Mouse (Mus musculus) regulatory T cell (primary cell): ENCODE data around the gene Crlf2.

Experiments
- in situ Hi-C: fragments of 300-600 bp; cut with MboI, MseI; formaldehyde crosslinking; loops from one replicate; pipeline ENCODE4 v1.15.1; 2025; ENCODE audit warnings: high pct_unique_total_duplicates

Gene Crlf2

DNA sequence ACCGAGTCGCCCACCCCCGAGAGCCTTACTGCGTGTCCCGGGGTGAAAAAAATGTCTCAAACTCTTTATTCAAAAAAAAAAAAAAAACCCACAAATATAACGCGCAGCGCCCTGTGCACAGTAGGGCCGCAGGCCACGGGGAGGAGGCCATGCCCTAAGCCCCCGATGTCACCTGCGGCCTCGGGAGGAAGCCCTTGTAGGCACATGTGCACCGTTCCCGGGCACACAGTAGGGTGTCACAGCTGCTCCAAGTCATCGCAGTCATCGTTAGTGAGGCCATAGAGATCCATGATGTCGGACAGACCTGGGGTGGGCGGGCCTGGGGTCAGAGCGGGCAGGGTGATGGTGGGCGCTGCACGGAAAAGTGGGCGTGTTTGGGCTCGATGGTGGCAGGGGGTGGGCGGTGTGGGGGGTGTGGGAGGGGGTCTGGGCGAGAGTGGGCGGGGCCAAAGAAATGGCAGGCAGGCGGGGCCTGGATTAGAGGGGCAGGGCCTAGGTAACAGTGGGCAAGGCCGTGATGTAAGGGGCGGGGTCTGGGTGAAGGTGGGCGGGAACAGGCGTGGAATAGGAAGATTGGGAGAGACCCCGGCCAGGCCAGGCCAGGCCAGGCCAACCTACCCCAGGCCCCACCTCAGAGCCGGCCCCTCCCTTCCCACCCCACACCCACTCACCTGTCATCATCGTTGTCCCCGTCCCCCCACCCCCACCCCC is 8.4 kb downstream of the Crlf2 start:
- in situ Hi-C loops: loop anchor here (5.0 to 10.0 kb wide), 2 partner anchors 314 to 552 kb away; no protein-coding TSS in a partner anchor

DNA sequence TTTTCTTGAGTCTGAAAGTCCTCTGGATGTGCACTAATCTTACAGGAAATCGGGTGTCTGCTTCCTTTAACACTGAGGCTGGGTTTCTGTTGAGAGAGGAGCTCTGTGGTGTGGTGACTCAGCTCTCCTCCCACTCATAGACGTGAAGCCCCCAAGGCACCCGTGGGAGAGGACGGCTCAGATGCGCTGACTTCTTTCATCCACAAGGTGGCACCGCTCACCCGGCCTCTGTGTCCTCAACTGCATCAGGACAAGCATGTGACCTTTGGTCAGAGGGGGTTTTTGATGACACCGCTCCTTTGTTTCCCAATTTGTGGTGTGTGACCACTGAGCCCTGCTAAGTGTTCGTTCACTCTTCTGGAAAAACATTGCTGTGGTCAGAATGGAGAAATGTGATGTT is 10.1 kb downstream of the Crlf2 start:
- in situ Hi-C loops: no loop called here

DNA sequence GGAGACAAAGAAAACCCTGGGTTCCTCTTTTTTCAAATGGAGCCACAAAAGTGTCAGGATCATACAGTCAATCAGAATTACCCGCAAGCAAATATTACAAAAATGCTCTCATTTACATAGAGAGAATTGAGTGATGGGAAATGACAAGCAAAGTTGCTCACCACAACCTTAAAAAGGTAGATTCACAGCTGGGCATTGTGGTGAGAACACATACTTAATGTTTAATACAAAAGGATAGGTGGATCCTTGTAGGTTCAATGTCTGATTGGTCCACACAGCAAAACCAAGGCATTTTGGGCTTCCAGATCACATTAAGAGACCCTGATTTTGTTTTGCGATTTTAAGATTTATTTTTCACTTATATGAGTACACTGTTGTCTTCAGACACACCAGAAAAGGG is 11.7 kb downstream of the Crlf2 start:
- in situ Hi-C loops: no loop called here

DNA sequence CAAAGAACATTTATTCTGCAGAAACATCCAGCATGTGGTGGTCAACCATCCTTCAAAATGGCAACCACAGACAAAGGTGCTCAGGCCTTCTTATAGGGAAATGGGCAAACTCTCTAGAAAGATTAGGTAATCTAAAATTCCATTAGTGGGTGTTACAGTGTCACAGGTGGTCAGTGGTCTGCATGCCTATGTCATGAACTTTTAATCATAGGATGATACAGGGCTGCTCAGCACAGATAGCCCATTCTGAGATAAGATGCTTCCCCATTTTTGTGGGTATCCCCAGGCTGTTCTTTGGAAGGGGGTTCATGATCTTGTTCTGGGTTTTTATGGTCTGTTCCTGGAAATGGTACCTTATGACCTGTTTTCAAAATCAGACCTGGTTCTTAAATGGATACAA is 49.1 kb downstream of the Crlf2 start:
- in situ Hi-C loops: loop anchor here (5.0 kb wide), 1 partner anchor 88 kb away; no protein-coding TSS in a partner anchor

DNA sequence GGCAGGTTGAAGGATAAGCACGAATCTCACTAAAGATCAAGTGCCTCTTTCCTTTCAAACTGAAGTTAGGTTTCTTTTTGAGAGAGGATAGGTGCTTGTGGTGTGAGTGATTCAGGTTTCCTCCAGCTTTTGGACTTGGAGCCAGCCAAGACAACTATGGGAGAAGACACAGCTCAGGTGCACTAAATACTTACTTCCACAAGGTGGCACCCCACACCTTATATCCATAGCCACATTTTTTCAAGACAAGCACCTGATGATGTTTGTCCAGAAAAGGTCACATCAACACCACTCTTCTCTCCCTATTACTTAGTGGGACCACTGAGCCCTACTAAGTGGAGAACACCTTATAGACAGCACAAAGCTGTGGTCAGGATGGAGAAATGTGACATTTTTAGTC is 52.1 kb downstream of the Crlf2 start:
- in situ Hi-C loops: loop anchor here (5.0 kb wide), 1 partner anchor 91 kb away; no protein-coding TSS in a partner anchor
